Mouse (Mus musculus): ENCODE measurements around the gene Fzr1.
A peak's percentile ranks its signal among the peaks of the same experiment; 100 is the strongest.

DNA sequence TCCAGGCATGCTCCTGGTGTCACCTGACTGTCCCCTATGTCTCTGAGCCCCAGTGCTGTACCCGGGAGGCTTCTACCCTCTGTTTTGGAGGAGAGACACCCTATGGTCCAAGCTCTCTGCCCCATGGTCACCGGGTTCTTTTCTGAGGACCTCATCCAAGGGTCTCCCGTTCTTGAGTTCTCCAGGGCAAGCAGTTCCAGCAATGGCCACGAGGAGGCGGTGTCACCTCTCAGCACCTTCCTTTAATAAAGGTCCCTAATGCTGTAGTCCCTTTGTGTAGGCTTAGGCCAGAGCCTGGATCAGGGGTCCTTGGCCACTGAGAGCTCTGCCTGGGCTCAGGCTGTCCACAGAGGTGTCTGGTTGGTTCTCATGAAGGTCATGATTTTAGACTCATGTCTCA is 16.8 kb upstream of the Fzr1 start:
- TF ChIP-seq CTCF (IDR thresholded peaks at IDR 0.05; ENCODE audit: low read depth, low read length) (peak; percentile 84), POLR2A (IDR thresholded peaks at IDR 0.05; ENCODE audit: borderline replicate concordance, low read depth, low read length) (no peak)

Measured in bone marrow macrophage, adult 2 months (primary cell).